Mouse (Mus musculus) hindbrain, embryonic 11.5 days (tissue): Measurements from ENCODE around the gene Mkrn1. TPM values are rescaled to one million over a fixed set of nuclear protein-coding genes. Genes with fewer than 3 reads are reported as not detected.

Experiments
- ATAC-seq: fragments of 200-750 bp; cut with Nextera tagmentation; 2 replicates; pipeline ENCODE4 v1.8.0; 2017; ENCODE audit warnings: mild to moderate bottlenecking, moderate TSS enrichment, moderate library complexity; ENCODE audit not compliant: low FRiP score
- DNase-seq: peaks from one replicate; pipeline ENCODE4 v3.0.0-alpha.2; 2015; ENCODE audit warnings: low spot score
- H3K27ac ChIP-seq: fragments of 300-500 bp; sonication (generic); 2 replicates; pipeline ENCODE4 v1.5.1; 2014; ENCODE audit warnings: mild to moderate bottlenecking, low read depth, low read length
- H3K27me3 ChIP-seq: fragments of 300-500 bp; sonication (generic); 2 replicates; pipeline ENCODE4 v1.6.1; 2014; ENCODE audit warnings: mild to moderate bottlenecking, low read length, moderate library complexity, mixed read lengths; ENCODE audit not compliant: control insufficient read depth, insufficient read depth
- H3K36me3 ChIP-seq: fragments of 300-500 bp; sonication (generic); 2 replicates; pipeline ENCODE4 v1.6.1; 2014; ENCODE audit warnings: mild to moderate bottlenecking, low read length, moderate library complexity, mixed read lengths; ENCODE audit not compliant: control insufficient read depth, insufficient read depth
- H3K4me1 ChIP-seq: fragments of 300-500 bp; sonication (generic); replicated peaks from 2 replicates; pipeline ENCODE4 v1.6.1; 2014; ENCODE audit warnings: low read length, mixed read lengths; ENCODE audit not compliant: control insufficient read depth, insufficient read depth
- H3K4me2 ChIP-seq: fragments of 300-500 bp; sonication (generic); replicated peaks from 2 replicates; pipeline ENCODE4 v1.6.1; 2014; ENCODE audit warnings: mild to moderate bottlenecking, low read depth, low read length
- H3K4me3 ChIP-seq: fragments of 300-500 bp; sonication (generic); 2 replicates; pipeline ENCODE4 v1.5.1; 2014; ENCODE audit warnings: low read depth, low read length
- H3K9ac ChIP-seq: fragments of 300-500 bp; sonication (generic); 2 replicates; pipeline ENCODE4 v1.6.1; 2014; ENCODE audit warnings: low read depth, low read length
- H3K9me3 ChIP-seq: fragments of 300-500 bp; sonication (generic); 2 replicates; pipeline ENCODE4 v1.6.1; 2016; ENCODE audit warnings: low read length; ENCODE audit not compliant: control insufficient read depth
- WGBS: fragments of 180-500 bp; shearing (Covaris S2); extraction: QIAGEN DNeasy Blood & Tissue Kit; methylation state at CpG from one replicate; pipeline ENCODE4 v1.1.7; 2014; 5-methylcytosine and 5-hydroxymethylcytosine counted together
- polyA plus RNA-seq: library from polyadenylated mRNA; unstranded; fragments of >200 nt; fragmentation: Nextera tagmentation; extraction: Ambion mirVana; gene quantifications from 2 replicates; pipeline ENCODE4 v1.2.1, GENCODE M21; 2014

Gene Mkrn1
- 127 and 147 TPM in 2 replicates for polyA plus RNA-seq

- Histone ChIP-seq H3K4me2 (peak within 1 kb of the TSS; percentile 54), H3K9ac (peak within 1 kb of the TSS; percentile 93), H3K9me3 (no peaks in the 10 kb centered on the region), H3K4me1 (0 out of 2 replicates have a peak, but pooled peaks cover 2% of the 10 kb centered on the region), H3K4me3 (peak within 1 kb of the TSS; percentile 96), H3K36me3 (no peaks in the 10 kb centered on the region), H3K27ac (peak within 1 kb of the TSS; percentile 90), H3K27me3 (no peaks in the 10 kb centered on the region)
- DNase-seq: peak; percentile 86
- WGBS: under 1% methylated on average over 63 of the region's 82 CpGs
- peak; percentile 95 for ATAC-seq
Observed at GRCm38 (mm10) chr6:39419851-39420721, at the start of gene Mkrn1. TSS of gene Mkrn1 (minus strand) at chr6:39420462.

DNA sequence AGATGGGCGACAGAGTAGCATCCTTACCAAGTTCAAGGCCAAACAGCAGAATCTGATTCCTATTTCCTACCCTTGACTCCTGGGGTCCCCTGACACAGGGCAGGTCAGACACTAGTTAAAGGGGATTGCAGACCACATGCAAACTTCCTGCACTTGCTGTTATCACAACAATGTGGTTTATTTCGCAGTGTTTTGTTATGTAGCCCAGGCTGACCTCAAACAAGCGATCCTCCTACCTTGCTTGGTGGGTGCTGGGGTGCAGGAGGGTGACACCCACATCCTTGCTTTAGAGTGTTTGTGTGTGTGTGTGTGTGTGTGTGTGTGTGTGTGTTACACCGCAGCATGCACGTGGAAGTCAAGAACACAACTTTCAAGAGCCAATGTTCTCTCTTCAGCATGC, 49.2 kb upstream of the Mkrn1 start:
- H3K9ac ChIP-seq: no peak overlapping the region
- no peak for DNase-seq
- 91% methylated on average over 5 of the region's 5 CpGs for WGBS
- no peak overlapping the region for H3K27ac ChIP-seq
- H3K4me1 ChIP-seq: no peaks in the 10 kb centered on the region
- H3K27me3 ChIP-seq: no peaks in the 10 kb centered on the region
- no peak for ATAC-seq
- H3K9me3 ChIP-seq: no peaks in the 10 kb centered on the region
- 0 out of 2 replicates have a peak, but pooled peaks cover 3% of the 10 kb centered on the region for H3K36me3 ChIP-seq
- H3K4me2 ChIP-seq: no peak overlapping the region
- H3K4me3 ChIP-seq: no peak overlapping the region

GRCm38 (mm10) chr6:39462621-39463538, 42.6 kb upstream of the Mkrn1 start:
- Histone ChIP-seq H3K4me1 (no peaks in the 10 kb centered on the region), H3K27ac (no peak overlapping the region), H3K9me3 (no peaks in the 10 kb centered on the region), H3K4me3 (no peak overlapping the region), H3K9ac (no peak overlapping the region), H3K27me3 (no peaks in the 10 kb centered on the region), H3K36me3 (peaks cover 3% of the 10 kb centered on the region; the same call in 1 of the 2 replicates), H3K4me2 (no peak overlapping the region)
- peak; percentile 61 for ATAC-seq
- WGBS: 52% methylated on average over 16 of the region's 16 CpGs
- DNase-seq: peak; percentile 89

DNA sequence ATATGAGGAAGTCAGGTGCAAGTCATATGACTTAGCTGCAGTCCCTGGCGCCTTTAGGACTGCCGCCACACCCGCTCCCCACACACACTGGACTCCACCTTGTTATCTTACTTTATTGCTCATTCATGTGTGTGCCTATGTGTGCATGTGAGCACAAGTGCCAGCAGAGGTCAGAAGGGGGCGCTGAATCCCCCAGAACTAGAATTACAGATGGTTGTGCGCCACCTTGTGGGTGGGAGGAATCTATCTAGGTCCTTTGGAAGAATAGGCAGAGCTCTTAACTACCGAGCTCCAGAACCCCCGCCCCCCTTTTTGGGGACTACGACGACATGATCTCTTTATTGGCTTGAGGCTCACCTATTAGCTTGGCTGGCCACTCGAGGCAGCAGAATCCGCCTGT, 39.8 kb upstream of the Mkrn1 start:
- no peak overlapping the region for H3K9ac ChIP-seq
- H3K4me1 ChIP-seq: no peaks in the 10 kb centered on the region
- WGBS: 96% methylated on average over 11 of the region's 11 CpGs
- no peak overlapping the region for H3K27ac ChIP-seq
- H3K4me2 ChIP-seq: no peak overlapping the region
- DNase-seq (no peak), ATAC-seq (no peak)
- H3K36me3 ChIP-seq: peaks cover 3% of the 10 kb centered on the region; the same call in 1 of the 2 replicates
- H3K4me3 ChIP-seq: no peak overlapping the region
- no peaks in the 10 kb centered on the region for H3K27me3 ChIP-seq
- no peaks in the 10 kb centered on the region for H3K9me3 ChIP-seq

- DNase-seq (no peak), ATAC-seq (no peak)
- no peaks in the 10 kb centered on the region for H3K4me1 ChIP-seq
- no peak overlapping the region for H3K27ac ChIP-seq
- no peak overlapping the region for H3K9ac ChIP-seq
- H3K4me2 ChIP-seq: no peak overlapping the region
- H3K36me3 ChIP-seq: 0 out of 2 replicates have a peak, but pooled peaks cover 3% of the 10 kb centered on the region
- no peaks in the 10 kb centered on the region for H3K27me3 ChIP-seq
- no peaks in the 10 kb centered on the region for H3K9me3 ChIP-seq
- 84% methylated on average over 8 of the region's 8 CpGs for WGBS
- no peak overlapping the region for H3K4me3 ChIP-seq
Observed at GRCm38 (mm10) chr6:39455339-39456160, 35.3 kb upstream of the Mkrn1 start.

- Histone ChIP-seq H3K36me3 (no peaks in the 10 kb centered on the region), H3K4me2 (no peak overlapping the region), H3K27me3 (no peaks in the 10 kb centered on the region), H3K4me3 (no peak overlapping the region), H3K4me1 (no peaks in the 10 kb centered on the region), H3K9ac (no peak overlapping the region), H3K27ac (no peak overlapping the region), H3K9me3 (no peaks in the 10 kb centered on the region)
- ATAC-seq: no peak
- DNase-seq: no peak
- 74% methylated on average over 2 of the region's 2 CpGs for WGBS
Observed at GRCm38 (mm10) chr6:39454616-39455015, 34.4 kb upstream of the Mkrn1 start.

GRCm38 (mm10) chr6:39453564-39453963, 33.3 kb upstream of the Mkrn1 start:
- no peak overlapping the region for H3K9ac ChIP-seq
- H3K4me3 ChIP-seq: no peak overlapping the region
- no peaks in the 10 kb centered on the region for H3K36me3 ChIP-seq
- no peak for ATAC-seq
- H3K27me3 ChIP-seq: no peaks in the 10 kb centered on the region
- no peak for DNase-seq
- no peaks in the 10 kb centered on the region for H3K9me3 ChIP-seq
- 94% methylated on average over 4 of the region's 4 CpGs for WGBS
- no peak overlapping the region for H3K27ac ChIP-seq
- H3K4me1 ChIP-seq: no peaks in the 10 kb centered on the region
- H3K4me2 ChIP-seq: no peak overlapping the region

DNA sequence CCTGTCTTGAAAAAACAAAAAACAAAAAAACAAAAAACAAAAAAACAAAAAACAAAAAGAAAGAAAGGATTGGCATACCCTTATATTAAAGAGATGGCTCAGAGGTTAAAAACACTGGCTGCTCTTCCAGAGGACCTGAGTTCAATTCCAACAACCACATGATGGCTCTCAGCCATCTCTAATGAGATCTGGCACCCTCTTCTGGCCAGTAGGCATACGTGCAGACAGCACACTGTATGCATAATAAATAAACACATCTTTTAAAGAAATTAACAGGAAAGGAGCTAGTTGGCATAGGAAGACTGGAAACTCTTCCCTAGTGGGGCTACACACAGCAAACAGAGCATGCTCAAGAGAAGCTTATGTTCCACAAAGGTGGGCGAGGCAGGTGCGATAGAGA, 30.8 kb upstream of the Mkrn1 start:
- H3K27ac ChIP-seq: no peak overlapping the region
- ATAC-seq (no peak), DNase-seq (no peak)
- no peaks in the 10 kb centered on the region for H3K9me3 ChIP-seq
- H3K4me3 ChIP-seq: no peak overlapping the region
- no peaks in the 10 kb centered on the region for H3K36me3 ChIP-seq
- no peak overlapping the region for H3K9ac ChIP-seq
- H3K4me2 ChIP-seq: no peak overlapping the region
- no peaks in the 10 kb centered on the region for H3K27me3 ChIP-seq
- no peaks in the 10 kb centered on the region for H3K4me1 ChIP-seq
- 85% methylated on average over 3 of the region's 3 CpGs for WGBS
